Mouse (Mus musculus) retina, adult 2 months (tissue): ENCODE measurements around the gene Tbc1d9.

Experiments used
- DNase-seq: peaks from one replicate; pipeline ENCODE4 v3.0.0-alpha.2; 2012; ENCODE audit warnings: low read depth, low spot score

Gene Tbc1d9

GRCm38 (mm10) chr8:83178228-83178742, 13.1 kb downstream of the Tbc1d9 start:
- no peak for DNase-seq

DNA sequence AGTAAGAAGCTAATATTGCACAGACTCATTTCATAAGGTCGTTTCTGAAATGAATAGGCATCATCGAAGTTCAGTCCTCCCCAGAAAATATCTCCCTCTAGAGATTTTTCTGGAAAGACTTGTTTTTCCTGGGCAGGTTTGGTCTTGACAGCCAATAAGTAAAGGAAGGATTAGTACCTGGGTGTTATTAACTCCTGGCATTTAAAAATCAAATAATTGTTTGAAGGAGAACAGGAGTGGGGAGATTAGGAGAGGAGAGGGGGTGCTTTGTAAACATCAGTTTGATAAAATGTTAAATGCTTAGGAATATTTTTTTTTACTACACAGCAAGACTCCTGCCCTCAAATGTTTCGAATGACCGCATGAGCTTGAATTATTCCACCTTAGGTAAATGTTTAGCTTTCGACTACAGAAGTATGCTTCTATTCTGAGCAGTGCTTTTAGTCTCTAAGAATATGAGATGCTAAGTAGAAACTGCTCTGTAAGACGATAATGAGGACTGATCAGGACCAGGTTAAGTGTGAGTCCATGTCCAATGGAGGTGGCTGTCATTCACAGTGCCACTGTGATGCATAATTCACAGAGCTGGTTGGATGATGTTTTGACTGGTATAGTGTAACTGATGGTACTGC, 16.8 kb downstream of the Tbc1d9 start:
- no peak for DNase-seq

GRCm38 (mm10) chr8:83182784-83183183, 17.6 kb downstream of the Tbc1d9 start:
- DNase-seq, result no peak

DNA sequence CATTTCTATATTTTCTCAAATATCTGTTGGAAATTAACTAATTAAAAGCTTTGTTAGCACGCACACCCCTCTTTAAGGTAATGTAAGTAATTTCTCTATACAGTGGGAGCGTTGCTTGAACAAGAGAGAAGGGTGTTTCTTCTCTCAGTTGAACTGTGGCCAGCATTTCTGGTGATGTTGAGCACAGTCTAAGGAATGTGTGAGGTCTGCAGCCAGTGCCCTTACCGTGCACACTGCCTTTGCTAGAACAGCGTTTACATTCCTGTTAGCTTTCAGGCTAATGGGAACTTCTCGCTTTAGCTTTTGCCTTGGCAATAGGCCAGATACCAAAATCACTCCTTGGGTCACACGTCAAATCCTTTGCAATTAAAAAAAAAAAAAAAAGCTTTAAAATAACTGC, 21.2 kb downstream of the Tbc1d9 start:
- DNase-seq, result no peak

DNA sequence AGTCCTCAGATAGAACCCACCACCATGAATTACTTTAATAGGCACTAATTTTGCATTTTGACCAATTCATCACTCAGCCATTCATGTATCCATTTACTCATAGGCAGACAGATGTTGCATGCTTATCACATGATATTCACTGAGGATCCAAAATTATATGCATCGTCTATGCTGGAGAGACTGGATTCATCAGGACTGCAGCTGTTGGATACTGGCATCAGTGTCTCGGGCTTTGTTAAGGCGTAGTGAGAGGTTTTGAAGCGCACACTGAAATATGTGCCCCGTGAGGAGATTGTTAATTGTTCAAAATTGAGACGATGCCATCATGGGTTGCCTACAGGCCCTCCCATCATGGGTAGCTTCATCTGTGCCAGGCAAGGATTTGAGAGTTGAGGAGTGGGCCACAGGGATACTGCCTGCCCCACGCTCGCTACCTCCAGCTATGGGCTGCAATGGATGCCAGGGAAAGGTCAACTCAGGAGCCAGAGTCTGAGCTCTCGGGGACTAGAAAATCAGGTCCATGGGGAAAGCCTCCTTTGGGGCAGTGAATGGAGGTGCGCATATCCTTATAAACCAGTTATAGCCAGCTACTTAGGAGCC, 22.3 kb downstream of the Tbc1d9 start:
- no peak for DNase-seq

- DNase-seq, result no peak
Observed at GRCm38 (mm10) chr8:83189538-83190095, 24.5 kb downstream of the Tbc1d9 start.

DNA sequence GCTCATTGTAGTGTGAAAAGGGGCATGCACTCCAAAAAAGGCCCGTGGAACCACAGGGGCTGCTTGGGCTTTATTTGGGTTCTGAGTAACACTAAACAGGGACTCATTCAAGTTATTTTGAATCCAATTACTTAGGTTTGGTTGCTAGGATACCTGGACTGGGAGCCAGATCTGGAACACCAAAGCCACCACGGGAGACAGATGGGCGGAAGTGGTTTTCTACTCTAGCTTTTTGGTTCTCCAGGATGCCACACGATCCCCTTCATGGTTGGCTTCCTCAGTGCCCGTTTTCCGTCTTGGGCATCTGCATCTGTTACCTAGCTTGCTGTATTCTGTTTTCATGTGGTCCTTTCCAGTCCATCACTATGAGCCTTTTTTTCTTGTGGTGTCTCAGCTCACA, 30.9 kb downstream of the Tbc1d9 start:
- no peak for DNase-seq

- DNase-seq, result no peak
Observed at GRCm38 (mm10) chr8:83199715-83200114, 34.6 kb downstream of the Tbc1d9 start.

- DNase-seq, result no peak
Observed at GRCm38 (mm10) chr8:83200191-83201177, 35.3 kb downstream of the Tbc1d9 start.

DNA sequence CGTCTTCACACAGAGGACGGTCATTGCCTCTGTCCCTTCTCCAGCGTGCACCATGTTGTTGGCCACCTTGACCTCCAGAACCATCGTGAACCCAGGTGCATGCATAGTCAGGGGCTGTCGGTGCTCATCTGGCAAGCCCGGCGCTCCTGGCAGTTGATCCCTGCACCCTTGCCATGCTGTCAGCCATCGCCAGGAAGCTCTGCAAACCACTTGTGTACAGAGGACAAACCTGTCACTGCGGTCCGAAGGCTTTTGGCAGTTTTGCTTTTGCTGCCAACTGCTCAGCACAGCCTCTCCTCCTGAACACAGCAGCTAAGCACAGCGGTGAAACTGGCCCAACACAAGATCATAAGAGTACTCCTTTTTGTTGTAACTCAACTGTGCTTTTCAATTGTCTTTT, 37.8 kb downstream of the Tbc1d9 start:
- DNase-seq, result no peak

GRCm38 (mm10) chr8:83205907-83206306, 40.8 kb downstream of the Tbc1d9 start:
- no peak for DNase-seq

GRCm38 (mm10) chr8:83209581-83209980, 44.4 kb downstream of the Tbc1d9 start:
- DNase-seq, result no peak

DNA sequence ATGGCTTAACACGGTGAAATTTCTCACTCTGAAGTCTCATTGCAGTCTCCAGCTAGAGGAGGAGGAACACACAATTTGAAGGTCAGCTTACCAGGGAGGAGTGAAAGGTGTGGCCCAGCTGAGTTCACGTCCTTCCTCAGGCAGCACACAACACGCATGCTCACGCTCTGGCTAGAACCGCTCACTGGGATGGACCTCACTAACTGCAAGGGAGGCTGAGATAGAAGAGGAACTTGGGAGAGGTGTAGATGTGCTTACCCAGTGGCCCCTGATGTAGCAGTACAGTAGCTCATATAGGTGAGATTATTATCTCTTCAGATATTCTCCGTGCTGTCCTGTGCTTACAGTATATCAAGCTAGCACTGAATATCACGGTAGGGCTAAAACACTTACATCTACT, 45.5 kb downstream of the Tbc1d9 start:
- no peak for DNase-seq

- DNase-seq, result no peak
Observed at GRCm38 (mm10) chr8:83215065-83215464, 49.9 kb downstream of the Tbc1d9 start.

DNA sequence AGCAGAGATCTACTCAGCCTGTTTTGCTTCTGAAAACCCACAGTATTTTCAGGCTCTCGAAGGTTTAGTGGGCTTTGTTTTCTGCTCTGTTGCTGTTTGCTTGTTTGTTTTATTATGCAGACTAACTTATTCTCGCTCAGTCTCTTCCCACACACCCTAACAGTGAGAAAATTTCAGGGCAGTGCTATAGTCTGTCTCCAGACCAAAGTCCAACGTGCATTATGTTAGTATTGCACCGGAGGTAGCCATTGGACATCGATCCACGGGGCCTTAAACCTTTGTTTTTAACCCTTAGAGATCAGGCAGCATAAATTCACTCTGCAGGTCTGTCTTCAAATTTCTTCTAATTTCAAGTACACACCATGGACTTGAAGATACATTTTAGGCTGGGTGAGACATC, 51.4 kb downstream of the Tbc1d9 start:
- no peak for DNase-seq

GRCm38 (mm10) chr8:83217196-83217595, 52.0 kb downstream of the Tbc1d9 start:
- no peak for DNase-seq

- no peak for DNase-seq
Observed at GRCm38 (mm10) chr8:83217891-83218290, 52.7 kb downstream of the Tbc1d9 start.

DNA sequence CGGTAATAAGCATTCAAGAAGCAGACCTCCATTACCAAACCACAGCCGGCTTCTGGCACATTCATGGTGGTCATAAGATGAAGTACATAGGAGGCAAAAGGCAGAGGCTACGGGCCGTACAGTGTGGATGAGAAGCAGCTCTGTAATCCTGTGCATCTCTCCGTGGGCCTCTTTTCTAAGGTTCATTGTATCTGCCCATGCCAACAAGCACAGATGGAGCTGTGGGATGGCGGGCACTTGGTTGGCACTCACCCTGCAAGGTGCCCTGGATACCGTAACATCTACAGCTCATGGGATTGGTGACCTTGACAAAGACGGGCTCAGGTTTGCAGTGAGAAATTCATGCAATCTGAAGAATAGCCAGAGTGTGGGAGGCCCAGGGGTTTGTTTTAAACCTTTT, 54.2 kb downstream of the Tbc1d9 start:
- no peak for DNase-seq

GRCm38 (mm10) chr8:83220746-83221145, 55.6 kb downstream of the Tbc1d9 start:
- DNase-seq, result no peak

- no peak for DNase-seq
Observed at GRCm38 (mm10) chr8:83224754-83225416, 59.7 kb downstream of the Tbc1d9 start.

- DNase-seq, result no peak
Observed at GRCm38 (mm10) chr8:83225598-83225997, 60.4 kb downstream of the Tbc1d9 start.
